Mouse (Mus musculus) testis, postnatal 10 days (tissue): ENCODE measurements at regions not wholly inside any gene's neighbourhood (a gene's known extent, or its start where the extent isn't known, plus 50 kb on each side); places are given as distances from the start of the nearest gene placed in this dataset.

ENCODE experiments used
- DNase-seq: peaks from one replicate; pipeline ENCODE4 v3.0.0; 2021; ENCODE audit warnings: low spot score

DNA sequence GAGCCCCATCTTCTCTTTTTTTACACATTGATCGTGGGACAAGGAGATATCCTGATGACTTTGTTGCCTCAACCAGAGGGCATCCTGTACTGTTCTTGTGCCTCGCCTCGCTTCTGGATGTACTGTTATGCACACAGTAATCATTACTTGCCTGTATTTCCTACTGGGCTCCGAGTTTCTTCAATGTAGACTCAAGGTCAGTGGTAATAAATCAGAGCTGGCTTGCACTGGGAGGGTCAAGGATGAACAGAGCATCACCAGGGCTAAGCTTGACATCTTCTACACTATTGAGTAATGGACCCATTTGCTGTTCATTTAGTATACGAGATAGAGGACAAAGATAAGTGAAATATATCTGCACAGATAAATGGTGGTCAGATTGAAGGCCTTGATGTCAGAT lies 295.1 kb upstream of the Igfbp3 start:
- no peak for DNase-seq

DNA sequence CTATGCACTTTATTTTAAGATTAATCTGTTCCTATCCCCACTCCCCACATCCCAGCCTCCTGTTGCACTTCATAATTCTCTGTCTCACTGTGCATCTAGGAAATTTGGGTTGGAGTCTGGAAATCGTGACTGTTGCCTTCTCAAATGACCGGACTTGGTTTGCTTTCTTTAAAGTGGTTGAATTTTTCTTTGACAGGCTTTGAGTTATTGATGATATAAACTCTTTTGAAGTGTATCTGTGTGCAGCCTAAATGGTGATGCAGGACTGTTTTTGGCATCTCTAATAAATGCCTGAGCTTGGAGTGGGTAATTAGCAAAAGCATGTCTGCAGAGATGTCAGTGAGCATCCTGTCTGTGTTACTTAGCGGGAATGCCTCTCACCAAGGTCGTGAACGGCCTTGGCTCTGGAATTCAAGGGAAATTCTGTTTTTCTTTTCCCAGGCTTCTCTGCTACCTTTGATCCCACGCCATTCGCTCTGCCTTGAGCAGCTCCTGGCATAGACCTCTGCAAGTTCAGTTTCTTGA lies 292.8 kb upstream of the Igfbp3 start:
- DNase-seq = no peak

GRCm38 (mm10) chr11:7504651-7505321 lies 291.1 kb upstream of the Igfbp3 start:
- peak; percentile 42 for DNase-seq

DNA sequence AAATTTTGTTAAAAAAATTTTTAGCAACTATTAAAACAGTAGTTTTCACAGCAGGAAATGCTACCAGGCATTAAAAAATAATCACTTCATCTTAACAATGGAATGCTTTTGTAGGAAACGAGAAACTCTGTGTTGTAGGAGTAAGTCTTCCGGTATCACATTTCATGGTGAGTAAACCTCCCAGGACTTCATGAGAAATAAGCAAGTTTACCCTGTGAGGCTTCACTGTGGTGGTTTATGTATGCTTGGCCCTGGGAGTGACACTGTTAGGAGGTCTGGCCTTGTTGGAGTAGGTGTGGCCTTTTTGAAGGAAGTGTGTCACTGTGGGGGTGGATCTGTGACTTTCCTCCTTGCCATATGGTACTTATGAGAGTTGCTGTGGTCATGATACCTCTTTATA lies 289.0 kb upstream of the Igfbp3 start:
- DNase-seq = no peak

GRCm38 (mm10) chr11:7502045-7502444 lies 288.3 kb upstream of the Igfbp3 start:
- DNase-seq = no peak

DNA sequence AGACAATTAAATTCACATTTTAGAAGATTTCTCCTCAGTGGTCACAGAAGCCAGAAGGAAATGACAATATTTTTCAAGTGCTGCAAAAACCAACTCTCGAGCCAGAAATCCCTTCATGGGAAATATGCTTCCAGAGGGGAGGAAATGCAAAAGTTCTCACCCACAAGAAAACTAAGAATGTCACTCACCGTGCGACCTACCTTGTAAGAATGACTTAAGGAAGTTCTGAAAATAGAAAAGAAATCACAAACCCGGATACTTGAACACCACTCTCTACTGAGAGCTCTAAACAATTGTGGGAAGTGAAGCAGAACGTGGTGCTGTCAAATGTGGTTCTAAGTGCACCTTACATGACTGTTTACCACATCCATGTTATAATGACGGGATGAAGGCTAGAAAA lies 284.1 kb upstream of the Igfbp3 start:
- DNase-seq = no peak

GRCm38 (mm10) chr11:7473832-7474545 lies 260.3 kb upstream of the Igfbp3 start:
- DNase-seq = no peak

- no peak for DNase-seq
Measured at GRCm38 (mm10) chr11:7465522-7465921, 251.8 kb upstream of the Igfbp3 start.

- no peak for DNase-seq
Measured at GRCm38 (mm10) chr11:7461956-7462771, 248.4 kb upstream of the Igfbp3 start.

DNA sequence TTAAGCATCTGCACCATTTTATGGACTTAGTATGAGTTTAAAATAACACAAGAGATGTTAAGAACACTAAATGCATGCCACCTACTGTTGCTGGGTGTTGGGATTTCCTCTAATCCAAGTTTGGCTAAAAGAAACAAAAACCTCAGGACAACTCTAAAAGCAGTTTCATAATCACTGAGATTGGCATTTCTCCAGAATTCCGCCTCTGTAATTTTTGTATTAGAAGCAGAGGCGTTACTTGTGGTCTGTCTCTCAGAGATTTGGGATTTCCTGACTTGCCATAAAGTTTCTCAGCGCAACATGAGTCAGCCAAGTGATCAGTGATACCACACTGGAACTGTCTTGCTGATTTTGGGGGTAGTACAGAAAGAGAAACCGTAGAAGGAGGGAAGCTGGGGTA lies 238.0 kb upstream of the Igfbp3 start:
- no peak for DNase-seq

GRCm38 (mm10) chr11:7444494-7444893 lies 230.8 kb upstream of the Igfbp3 start:
- no peak for DNase-seq

DNA sequence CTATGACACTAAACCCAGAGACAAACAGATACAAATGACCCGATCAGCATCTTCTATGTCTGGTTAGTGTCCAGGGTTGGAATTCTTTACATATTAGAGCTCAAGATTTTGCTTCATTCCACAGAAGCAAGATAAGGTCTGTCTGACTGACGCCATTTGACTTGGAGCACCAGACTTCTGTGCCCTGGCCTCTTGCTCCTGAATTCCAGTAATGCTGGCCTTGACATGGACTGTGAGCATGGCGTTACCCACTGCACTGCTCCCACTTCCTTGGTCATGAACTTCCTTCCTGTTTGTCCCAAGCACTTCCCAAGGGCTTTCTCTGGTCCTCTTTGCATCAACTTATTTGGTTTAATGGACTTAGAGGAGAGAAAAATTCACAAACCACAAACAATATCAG lies 225.6 kb upstream of the Igfbp3 start:
- no peak for DNase-seq

GRCm38 (mm10) chr11:7434591-7434990 lies 220.9 kb upstream of the Igfbp3 start:
- no peak for DNase-seq

- no peak for DNase-seq
Measured at GRCm38 (mm10) chr11:7427771-7428170, 214.0 kb upstream of the Igfbp3 start.

- DNase-seq = no peak
Measured at GRCm38 (mm10) chr11:7425233-7425632, 211.5 kb upstream of the Igfbp3 start.

GRCm38 (mm10) chr11:7424082-7424471 lies 210.4 kb upstream of the Igfbp3 start:
- no peak for DNase-seq

DNA sequence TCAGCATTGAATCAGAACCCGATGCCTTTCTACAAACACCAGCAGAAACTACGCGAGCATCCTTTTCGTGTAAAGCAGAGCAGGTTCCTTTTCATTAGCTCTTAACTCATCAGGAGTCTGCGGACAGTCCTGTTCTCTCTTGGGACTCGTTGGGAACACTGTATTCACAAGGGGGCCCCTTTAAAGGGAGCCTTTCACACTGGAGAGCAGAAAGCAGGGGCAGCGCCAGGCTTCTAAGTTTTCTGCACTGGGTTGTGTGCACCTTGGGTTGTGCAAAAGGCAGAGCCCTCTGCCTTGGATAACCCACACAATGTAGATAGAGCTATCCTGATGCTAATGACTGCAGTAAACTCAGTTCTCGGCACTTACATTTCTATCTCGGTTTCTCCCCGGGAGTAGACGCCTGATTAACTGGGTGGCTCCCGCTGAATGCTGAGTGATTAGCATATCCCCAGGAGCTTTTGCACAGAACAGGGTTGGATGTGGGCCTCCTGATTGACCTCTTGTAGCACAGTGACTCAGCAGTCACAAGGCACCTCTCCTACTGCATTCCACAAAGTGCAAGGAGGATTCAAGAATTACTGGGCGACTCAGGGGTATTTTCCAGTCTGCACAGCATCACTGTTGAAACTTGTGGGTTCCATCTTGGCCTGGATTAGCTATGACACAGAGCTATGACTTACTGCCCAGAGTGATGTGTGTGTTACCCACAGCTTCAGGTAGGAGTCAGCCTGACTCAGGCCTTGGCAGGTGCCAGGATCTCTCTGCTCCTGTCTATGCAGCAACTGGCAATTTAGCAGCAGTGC lies 209.8 kb upstream of the Igfbp3 start:
- no peak for DNase-seq

DNA sequence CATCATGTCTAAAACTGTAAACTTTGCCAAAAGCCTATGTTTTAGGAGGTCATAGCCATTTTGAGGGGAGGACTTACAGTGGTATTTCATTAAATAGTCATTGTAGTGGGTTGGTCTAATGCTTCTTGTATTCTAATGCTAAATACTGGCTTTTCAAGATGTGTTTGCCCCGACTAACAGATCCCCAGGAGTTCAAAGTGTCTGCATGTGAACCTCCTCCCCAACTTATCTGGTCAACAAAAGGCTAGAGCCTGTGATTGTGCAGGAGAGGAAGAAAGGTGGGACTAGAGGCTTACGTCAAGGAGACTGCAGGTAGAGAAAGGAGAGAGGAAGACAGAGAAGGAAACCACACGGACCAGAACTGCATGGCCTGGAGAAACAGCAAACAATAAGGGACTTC lies 198.9 kb upstream of the Igfbp3 start:
- DNase-seq = no peak

DNA sequence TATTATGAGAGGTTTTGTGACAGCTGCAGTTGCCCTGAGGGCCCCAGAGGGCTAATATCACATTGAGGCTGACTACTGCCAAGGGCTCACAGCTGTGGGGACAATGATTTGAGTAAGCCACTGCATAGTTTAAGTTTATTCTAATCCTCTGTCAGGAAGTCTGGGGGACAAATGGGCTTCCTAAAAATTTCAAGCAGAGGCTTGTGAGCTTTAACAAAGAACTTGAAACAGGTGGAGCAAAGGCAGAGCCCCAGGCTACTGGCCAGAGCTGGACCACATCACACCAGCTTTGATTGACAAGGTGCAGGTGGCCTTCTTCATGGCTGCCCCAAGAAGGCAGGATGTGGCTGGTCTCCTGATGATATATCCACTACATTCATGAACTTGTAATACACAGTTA lies 195.3 kb upstream of the Igfbp3 start:
- DNase-seq = no peak

DNA sequence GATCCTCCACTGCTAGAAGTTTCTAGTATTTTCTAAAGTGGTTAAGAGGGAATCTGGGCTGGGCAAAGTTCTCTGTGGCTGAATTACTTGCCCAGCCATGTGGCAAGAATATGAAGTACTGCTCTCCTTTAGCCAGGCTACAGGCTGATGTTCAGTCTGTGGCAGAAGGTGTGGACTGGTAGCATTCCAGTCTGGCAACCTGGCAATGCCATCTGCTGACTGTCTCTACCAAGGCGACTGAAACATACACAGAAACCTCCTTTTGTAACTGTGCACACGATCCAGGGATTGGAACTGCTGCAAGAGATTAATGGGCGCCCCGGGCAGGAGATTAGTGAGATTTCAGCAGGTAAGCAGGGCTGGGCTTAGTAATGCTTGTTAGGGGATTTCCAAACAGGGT lies 190.9 kb upstream of the Igfbp3 start:
- DNase-seq = no peak

- no peak for DNase-seq
Measured at GRCm38 (mm10) chr11:7371835-7372234, 158.1 kb upstream of the Igfbp3 start.

DNA sequence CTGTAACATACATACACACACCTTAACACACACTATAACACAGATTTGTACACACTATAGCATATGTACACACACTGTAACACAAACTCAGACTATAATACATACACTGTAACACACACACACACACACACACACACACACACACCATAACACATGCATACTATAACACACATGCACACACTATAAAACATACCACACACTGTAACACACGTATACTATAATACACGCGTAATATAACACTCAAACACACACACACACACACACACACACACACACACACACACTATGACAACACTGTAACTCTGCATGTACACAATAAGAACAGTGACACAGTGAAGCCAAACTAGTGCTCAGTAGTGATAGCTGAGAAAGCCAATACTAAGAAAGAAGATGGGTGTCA lies 147.7 kb upstream of the Igfbp3 start:
- DNase-seq = no peak
